Mouse (Mus musculus) ES-E14 (cell line): ENCODE data around the gene Cyp2d9. TPM values are rescaled to one million over a fixed set of nuclear protein-coding genes. Genes with fewer than 3 reads are reported as not detected.
"Not testable (repeated sequence)": the region's sequence is repeated elsewhere in the genome, so short reads cannot be mapped to it uniquely, and the experiment has no call there.

ENCODE experiments used
- DNase-seq: peaks from one replicate; pipeline ENCODE4 v3.0.0-alpha.2; 2013; ENCODE audit warnings: low read depth, low spot score
- H3K27ac ChIP-seq: 2 replicates; pipeline ENCODE4 v1.5.1; 2012; ENCODE audit warnings: low read depth, mild to moderate bottlenecking, low read length, moderate library complexity, mixed read lengths; ENCODE audit not compliant: poor library complexity, insufficient read depth, severe bottlenecking
- H3K36me3 ChIP-seq: 2 replicates; pipeline ENCODE4 v1.6.1; 2012; ENCODE audit warnings: mild to moderate bottlenecking, low read length, moderate library complexity, mixed read lengths; ENCODE audit not compliant: control insufficient read depth, poor library complexity, insufficient read depth, severe bottlenecking
- H3K4me1 ChIP-seq, 2 experiments: fragments of 150-350 bp in 1 of 2; sonication (generic) in 1 of 2; 2 replicates each; pipeline ENCODE4 v1.6.1; 2012; ENCODE audit warnings: low read length in 2 of 2, mild to moderate bottlenecking in 1 of 2, mixed read lengths in 1 of 2; ENCODE audit not compliant: control insufficient read depth in 2 of 2, insufficient read depth in 2 of 2, poor library complexity in 1 of 2
- H3K4me3 ChIP-seq, 2 experiments: fragments of 150-350 bp in 1 of 2; sonication (generic) in 1 of 2; 2 replicates each; pipeline ENCODE4 v1.5.1; 2012; ENCODE audit warnings: low read length in 2 of 2, low read depth in 1 of 2, mild to moderate bottlenecking in 1 of 2, mixed read lengths in 1 of 2; ENCODE audit not compliant: insufficient read depth in 1 of 2, poor library complexity in 1 of 2, severe bottlenecking in 1 of 2
- H3K9ac ChIP-seq: 2 replicates; pipeline ENCODE4 v1.6.1; 2012; ENCODE audit warnings: low read depth, mild to moderate bottlenecking, low read length, mixed read lengths; ENCODE audit not compliant: poor library complexity, insufficient read depth, severe bottlenecking
- H3K9me3 ChIP-seq: fragments of 150-350 bp; sonication (generic); 2 replicates; pipeline ENCODE4 v1.6.1; 2012; ENCODE audit warnings: low read depth, mild to moderate bottlenecking, low read length; ENCODE audit not compliant: control insufficient read depth, insufficient read depth
- CHD2 ChIP-seq: IDR thresholded peaks from 2 replicates; pipeline ENCODE4 v1.6.1; 2014; ENCODE audit warnings: mild to moderate bottlenecking, low read depth, low read length, inconsistent platforms
- HCFC1 ChIP-seq: IDR thresholded peaks from 2 replicates; pipeline ENCODE4 v1.6.1; 2012; ENCODE audit warnings: low read length, inconsistent platforms, borderline replicate concordance; ENCODE audit not compliant: insufficient read depth
- MAFK ChIP-seq: IDR thresholded peaks from 2 replicates; pipeline ENCODE4 v1.6.1; 2014; ENCODE audit warnings: mild to moderate bottlenecking, low read depth, low read length, inconsistent platforms; ENCODE audit not compliant: insufficient read depth
- ZC3H11A ChIP-seq: IDR thresholded peaks from 2 replicates; pipeline ENCODE4 v1.6.1; 2012; ENCODE audit warnings: low read depth, mild to moderate bottlenecking, inconsistent platforms, low read length, borderline replicate concordance
- ZNF384 ChIP-seq: IDR thresholded peaks from 2 replicates; pipeline ENCODE4 v1.6.1; 2012; ENCODE audit warnings: low read depth, low read length, inconsistent platforms
- in situ Hi-C, 2 experiments: fragments of 600-800 bp; cut with MboI; formaldehyde crosslinking; loops; one replicate each; pipeline ENCODE4 v1.15.1; 2025; ENCODE audit warnings: low sequenced_read_pairs in 2 of 2, inconsistent platforms in 1 of 2; ENCODE audit not compliant: unreplicated experiment in 2 of 2
- total RNA-seq: library from RNA; depleted of rRNA; stranded (reverse); fragments of 300-350 nt; gene quantifications from 2 replicates; pipeline ENCODE4 v1.2.3, GENCODE M21; 2012; rRNA removed

Cyp2d9 gene
- total RNA-seq: not detected in 2 replicates

- Histone ChIP-seq H3K27ac (no peak within 1 kb of the TSS), H3K9ac (no peak within 1 kb of the TSS), H3K4me3 (no peak within 1 kb of the TSS), H3K4me1 (no peaks in the 10 kb centered on the region), H3K9me3 (peaks cover 2% of the 10 kb centered on the region; the same call in 1 of the 2 replicates), H3K36me3 (no peaks in the 10 kb centered on the region)
- TF ChIP-seq ZNF384 (no peak), MAFK (no peak), CHD2 (no peak), ZC3H11A (no peak), HCFC1 (no peak)
- DNase-seq: no peak
- in situ Hi-C loops: no loop called here
Observed at GRCm38 (mm10) chr15:82433137-82433536, at the start of gene Cyp2d9. TSS of gene Cyp2d9 (plus strand) at chr15:82433437.

DNA sequence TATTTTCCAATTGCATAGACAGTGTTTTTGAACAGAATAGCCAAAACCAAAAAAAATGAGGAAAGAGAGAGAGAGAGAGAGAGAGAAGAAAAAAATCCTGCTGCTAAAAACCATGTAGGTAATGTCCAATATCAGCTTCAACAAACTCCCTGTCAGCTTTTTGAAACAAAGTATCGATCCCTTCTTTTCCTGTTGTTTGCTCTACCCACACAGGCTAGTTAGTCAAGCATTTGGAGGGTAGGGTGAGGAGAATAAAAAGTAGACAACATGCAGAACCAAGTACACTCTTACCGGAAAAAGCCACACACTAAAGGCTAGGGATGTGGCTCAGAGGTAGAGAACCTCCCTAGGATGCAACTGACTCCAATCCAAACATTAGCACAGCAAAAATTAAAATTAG is 47.5 kb upstream of the Cyp2d9 start:
- no peak for DNase-seq
- H3K9me3 ChIP-seq: no peaks in the 10 kb centered on the region
- TF ChIP-seq ZNF384: no peak
- TF ChIP-seq ZC3H11A: no peak
- TF ChIP-seq MAFK: no peak
- no peak for TF ChIP-seq HCFC1
- TF ChIP-seq CHD2: no peak
- H3K27ac ChIP-seq: no peak overlapping the region
- H3K36me3 ChIP-seq: no peaks in the 10 kb centered on the region
- H3K4me1 ChIP-seq: no peaks in the 10 kb centered on the region; a peak in 1 of 4 replicates
- H3K4me3 ChIP-seq: no peak overlapping the region
- in situ Hi-C loops: no loop called here
- H3K9ac ChIP-seq: no peak overlapping the region

- H3K36me3 ChIP-seq, in situ Hi-C loops, H3K4me3 ChIP-seq, H3K27ac ChIP-seq, DNase-seq, H3K9me3 ChIP-seq, H3K9ac ChIP-seq, H3K4me1 ChIP-seq: not testable (repeated sequence)
Observed at GRCm38 (mm10) chr15:82389916-82390315, 43.3 kb upstream of the Cyp2d9 start.

GRCm38 (mm10) chr15:82393922-82394321 is 39.3 kb upstream of the Cyp2d9 start, which contains the start of gene Cyp2d11:
TSS of gene Cyp2d11 (minus strand) at chr15:82394022.
- H3K4me1 ChIP-seq, DNase-seq, H3K9me3 ChIP-seq, H3K27ac ChIP-seq, in situ Hi-C loops, H3K9ac ChIP-seq, H3K36me3 ChIP-seq, H3K4me3 ChIP-seq: not testable (repeated sequence)

- H3K9me3 ChIP-seq, H3K9ac ChIP-seq, H3K27ac ChIP-seq, H3K4me3 ChIP-seq, H3K36me3 ChIP-seq, DNase-seq, H3K4me1 ChIP-seq, in situ Hi-C loops: not testable (repeated sequence)
Observed at GRCm38 (mm10) chr15:82395955-82396354, 37.3 kb upstream of the Cyp2d9 start.
